Mouse (Mus musculus): Measurements from ENCODE around the gene Cox19. TPM values are rescaled to one million over a fixed set of nuclear protein-coding genes. Genes with fewer than 3 reads are reported as not detected.

Gene Cox19
- 127 and 155 TPM in 2 replicates for polyA plus RNA-seq (2014; fragmentation: Nextera tagmentation; extraction: Ambion mirVana)

DNA sequence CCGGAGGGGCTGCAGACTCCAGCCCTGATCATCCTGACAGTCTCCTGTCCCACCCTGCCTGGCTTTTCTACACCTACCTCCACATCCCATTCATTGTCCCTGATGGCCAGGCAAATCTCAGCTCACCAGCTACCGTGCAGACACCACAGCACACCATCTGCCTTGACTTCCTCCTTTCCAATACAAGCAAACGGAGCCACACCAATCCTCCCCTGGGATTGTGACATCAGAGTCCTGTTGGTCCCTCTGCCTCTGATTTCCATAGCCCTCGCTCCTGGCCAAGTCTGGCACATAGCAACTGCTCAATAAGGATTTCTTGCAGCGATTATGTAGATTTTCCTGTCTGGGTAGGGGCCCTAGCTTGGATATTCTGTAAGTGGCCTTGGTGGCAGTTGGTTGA is at the start of gene Cox19:
Gene Cox19 (minus strand): TSS at position 285 of the 400 bp plus-strand sequence.
- no peaks in the 10 kb centered on the region for H3K4me1 ChIP-seq (ENCODE audit: control insufficient read depth, insufficient read depth, low read length)
- 64% methylated on average over 5 of the region's 5 CpGs for WGBS
- H3K4me3 ChIP-seq (ENCODE audit: low read depth, low read length): no peak within 1 kb of the TSS
- no peak for DNase-seq (ENCODE audit: low spot score)
- H3K27ac ChIP-seq (ENCODE audit: low read depth, low read length): no peak within 1 kb of the TSS
- no peak within 1 kb of the TSS for H3K4me2 ChIP-seq (ENCODE audit: low read length)
- H3K36me3 ChIP-seq (ENCODE audit: control insufficient read depth, insufficient read depth, low read length): no peaks in the 10 kb centered on the region
- no peaks in the 10 kb centered on the region for H3K27me3 ChIP-seq (replicated peaks; ENCODE audit: control insufficient read depth, insufficient read depth, low read length)
- no peak for ATAC-seq
- no peaks in the 10 kb centered on the region for H3K9me3 ChIP-seq (replicated peaks; ENCODE audit: control insufficient read depth, low read length)
- no peak within 1 kb of the TSS for H3K9ac ChIP-seq (ENCODE audit: low read length)

DNA sequence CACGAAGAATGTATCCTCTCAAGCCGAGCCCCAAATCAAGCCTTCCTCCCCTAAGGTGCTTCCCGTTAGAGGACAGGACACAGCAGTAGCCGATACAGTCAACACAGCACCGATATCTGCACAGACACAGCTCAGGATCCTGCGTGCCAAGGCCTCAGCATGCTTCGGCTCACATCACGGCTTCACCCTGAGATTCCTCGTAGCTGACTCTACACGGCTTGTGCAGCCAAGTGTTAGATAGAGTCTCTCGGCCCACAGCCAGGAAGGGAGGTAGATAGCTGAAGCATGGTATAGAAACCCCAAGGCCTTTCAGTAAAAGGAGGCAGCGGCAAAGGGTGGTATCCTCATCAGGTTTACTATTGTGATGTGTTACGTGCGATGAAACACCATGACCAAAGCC is 48.8 kb upstream of the Cox19 start:
- Histone ChIP-seq H3K4me1 (ENCODE audit: control insufficient read depth, insufficient read depth, low read length) (no peaks in the 10 kb centered on the region), H3K4me3 (ENCODE audit: low read depth, low read length) (no peak overlapping the region), H3K27me3 (replicated peaks; ENCODE audit: control insufficient read depth, insufficient read depth, low read length) (no peaks in the 10 kb centered on the region), H3K4me2 (ENCODE audit: low read length) (no peak overlapping the region), H3K9me3 (replicated peaks; ENCODE audit: control insufficient read depth, low read length) (no peaks in the 10 kb centered on the region), H3K27ac (ENCODE audit: low read depth, low read length) (no peak overlapping the region), H3K9ac (ENCODE audit: low read length) (no peak overlapping the region), H3K36me3 (ENCODE audit: control insufficient read depth, insufficient read depth, low read length) (no peaks in the 10 kb centered on the region)
- WGBS: 91% methylated on average over 14 of the region's 14 CpGs
- ATAC-seq: no peak
- no peak for DNase-seq (ENCODE audit: low spot score)

DNA sequence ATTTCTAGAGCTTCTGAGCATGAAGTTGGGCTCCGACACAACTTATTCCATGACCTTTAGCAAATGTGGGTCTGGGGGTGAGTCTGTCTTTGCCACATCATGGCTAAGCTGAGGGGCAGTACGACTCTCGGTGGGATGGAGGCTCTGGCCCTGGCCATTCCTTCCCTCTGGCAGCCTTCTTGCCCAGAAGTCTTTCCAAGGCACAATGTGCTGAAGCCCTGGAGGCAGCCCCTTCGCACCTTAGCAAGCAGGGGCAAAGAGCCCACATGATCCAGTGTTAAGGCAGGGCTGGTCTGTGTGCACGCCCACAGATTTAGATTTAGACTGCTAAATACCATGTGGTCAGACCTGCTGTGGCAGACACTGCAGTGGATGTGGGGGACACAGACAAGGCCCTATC is 47.6 kb upstream of the Cox19 start:
- Histone ChIP-seq H3K9me3 (replicated peaks; ENCODE audit: control insufficient read depth, low read length) (no peaks in the 10 kb centered on the region), H3K36me3 (ENCODE audit: control insufficient read depth, insufficient read depth, low read length) (no peaks in the 10 kb centered on the region), H3K27me3 (replicated peaks; ENCODE audit: control insufficient read depth, insufficient read depth, low read length) (no peaks in the 10 kb centered on the region), H3K4me2 (ENCODE audit: low read length) (no peak overlapping the region), H3K9ac (ENCODE audit: low read length) (no peak overlapping the region), H3K4me3 (ENCODE audit: low read depth, low read length) (no peak overlapping the region), H3K4me1 (ENCODE audit: control insufficient read depth, insufficient read depth, low read length) (no peaks in the 10 kb centered on the region), H3K27ac (ENCODE audit: low read depth, low read length) (no peak overlapping the region)
- ATAC-seq (no peak), DNase-seq (ENCODE audit: low spot score) (no peak)
- WGBS: 88% methylated on average over 5 of the region's 5 CpGs

DNA sequence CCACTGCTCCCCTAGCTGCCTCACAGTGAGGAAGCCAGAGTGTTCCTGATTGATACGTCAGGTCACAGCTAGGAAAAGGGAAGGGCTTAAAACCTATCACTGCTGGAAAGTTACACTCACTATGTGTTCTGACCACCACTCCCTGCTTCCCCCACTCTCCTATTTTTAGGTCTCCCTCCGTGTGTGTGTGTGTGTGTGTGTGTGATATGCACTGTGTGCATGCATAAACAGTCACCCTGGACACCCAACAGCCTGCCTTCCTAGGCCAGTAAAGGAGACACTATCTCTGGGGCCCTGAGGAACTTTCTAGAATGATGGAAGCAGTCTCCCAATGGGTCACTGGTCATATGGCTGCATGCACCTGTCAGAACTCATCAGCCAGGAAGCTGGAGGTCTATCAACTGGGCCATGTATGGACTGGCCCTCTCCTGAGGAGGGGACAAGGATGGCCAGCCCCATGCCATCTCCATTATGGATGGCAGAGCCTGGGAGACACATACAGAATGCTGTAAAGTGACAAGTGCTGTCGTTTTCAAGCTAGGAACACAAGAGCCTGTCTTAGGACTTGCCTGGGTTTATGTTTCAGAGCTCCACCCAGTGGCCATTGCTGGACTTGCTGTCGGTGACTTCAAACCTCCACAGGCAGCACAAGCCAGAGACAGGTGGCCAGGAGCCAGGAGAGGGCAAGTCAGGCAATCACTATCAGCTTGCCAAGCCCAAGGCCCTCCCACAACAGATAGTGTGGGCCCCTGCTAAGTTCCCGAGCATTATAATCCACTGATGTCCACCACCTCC is 46.9 kb upstream of the Cox19 start:
- Histone ChIP-seq H3K4me1 (ENCODE audit: control insufficient read depth, insufficient read depth, low read length) (no peaks in the 10 kb centered on the region), H3K9ac (ENCODE audit: low read length) (no peak overlapping the region), H3K36me3 (ENCODE audit: control insufficient read depth, insufficient read depth, low read length) (no peaks in the 10 kb centered on the region), H3K27ac (ENCODE audit: low read depth, low read length) (no peak overlapping the region), H3K4me2 (ENCODE audit: low read length) (no peak overlapping the region), H3K27me3 (replicated peaks; ENCODE audit: control insufficient read depth, insufficient read depth, low read length) (no peaks in the 10 kb centered on the region), H3K4me3 (ENCODE audit: low read depth, low read length) (no peak overlapping the region), H3K9me3 (replicated peaks; ENCODE audit: control insufficient read depth, low read length) (no peaks in the 10 kb centered on the region)
- DNase-seq (ENCODE audit: low spot score) (peak; percentile 91), ATAC-seq (peak; percentile 72; the same call in 1 of the 2 replicates)
- WGBS: 40% methylated on average over 5 of the region's 5 CpGs

DNA sequence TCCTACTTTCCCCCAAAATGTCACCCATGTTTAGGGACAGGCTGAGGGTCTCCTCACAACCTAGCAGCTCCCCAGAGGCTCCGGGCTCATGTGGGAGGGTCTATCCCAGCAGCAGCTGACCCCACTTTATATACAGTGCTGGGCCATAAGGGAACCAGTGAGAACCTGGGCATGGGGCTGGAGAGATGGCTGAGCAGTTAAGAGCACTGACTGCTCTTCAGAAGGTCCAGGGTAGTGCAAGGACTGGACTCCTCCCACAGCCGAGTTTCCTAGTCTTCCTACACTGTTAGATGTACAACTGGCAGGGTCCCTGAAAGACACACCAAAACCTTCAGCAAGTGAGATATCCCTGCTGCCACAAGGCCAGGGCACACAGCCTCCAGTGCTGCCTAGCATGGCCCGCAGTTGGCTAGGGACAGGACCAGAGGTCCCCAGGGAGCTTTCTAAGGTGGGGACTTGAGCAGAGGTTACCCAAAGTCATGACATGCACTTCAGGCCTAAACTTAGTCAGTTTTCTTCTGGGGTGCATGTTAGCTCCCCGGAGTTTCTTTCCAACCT is 46.2 kb upstream of the Cox19 start:
- Histone ChIP-seq H3K27ac (ENCODE audit: low read depth, low read length) (no peak overlapping the region), H3K9me3 (replicated peaks; ENCODE audit: control insufficient read depth, low read length) (no peaks in the 10 kb centered on the region), H3K4me2 (ENCODE audit: low read length) (no peak overlapping the region), H3K36me3 (ENCODE audit: control insufficient read depth, insufficient read depth, low read length) (no peaks in the 10 kb centered on the region), H3K9ac (ENCODE audit: low read length) (no peak overlapping the region), H3K4me3 (ENCODE audit: low read depth, low read length) (no peak overlapping the region), H3K4me1 (ENCODE audit: control insufficient read depth, insufficient read depth, low read length) (no peaks in the 10 kb centered on the region), H3K27me3 (replicated peaks; ENCODE audit: control insufficient read depth, insufficient read depth, low read length) (no peaks in the 10 kb centered on the region)
- 96% methylated on average over 4 of the region's 4 CpGs for WGBS
- no peak for ATAC-seq
- DNase-seq (ENCODE audit: low spot score): no peak

DNA sequence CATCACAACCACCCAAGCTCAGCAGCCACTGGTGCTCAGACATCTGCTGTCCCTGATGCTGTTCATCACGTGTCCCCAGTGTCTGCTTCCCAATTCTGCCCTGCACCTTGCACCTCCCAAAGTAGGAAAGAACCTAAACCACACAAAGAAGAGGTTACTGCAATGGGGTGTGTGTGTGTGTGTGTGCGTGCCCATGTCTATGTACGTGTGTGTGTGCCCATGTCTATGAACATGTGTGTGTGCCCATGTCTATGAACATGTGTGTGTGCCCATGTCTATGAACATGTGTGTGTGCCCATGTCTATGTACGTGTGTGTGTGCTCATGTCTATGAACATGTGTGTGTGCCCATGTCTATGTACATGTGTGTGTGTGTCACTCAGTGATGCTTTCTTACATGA is 44.3 kb upstream of the Cox19 start:
- no peaks in the 10 kb centered on the region for H3K36me3 ChIP-seq (ENCODE audit: control insufficient read depth, insufficient read depth, low read length)
- no peak for DNase-seq (ENCODE audit: low spot score)

DNA sequence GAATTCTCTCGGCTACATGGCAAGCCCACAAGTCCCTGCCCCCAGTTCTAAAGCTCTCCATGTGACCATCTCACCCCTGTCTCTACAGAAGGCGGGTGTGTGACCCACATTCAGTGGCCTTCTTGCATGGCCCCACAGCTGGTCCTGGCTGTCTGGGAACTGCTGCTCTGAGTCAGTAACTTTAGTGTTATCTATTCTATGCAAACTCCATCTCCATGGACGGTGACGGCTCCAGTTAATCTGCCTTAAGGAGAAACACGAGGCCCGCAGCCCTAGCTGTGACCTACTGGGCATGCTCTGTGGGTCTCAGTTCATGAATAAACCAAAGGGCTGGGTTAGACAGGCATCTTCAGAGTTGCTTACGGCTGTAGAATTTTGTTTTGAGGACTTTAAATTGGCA is 43.2 kb upstream of the Cox19 start:
- Histone ChIP-seq H3K27ac (ENCODE audit: low read depth, low read length) (no peak overlapping the region), H3K9ac (ENCODE audit: low read length) (no peak overlapping the region), H3K27me3 (replicated peaks; ENCODE audit: control insufficient read depth, insufficient read depth, low read length) (no peaks in the 10 kb centered on the region), H3K4me2 (ENCODE audit: low read length) (no peak overlapping the region), H3K4me1 (ENCODE audit: control insufficient read depth, insufficient read depth, low read length) (no peaks in the 10 kb centered on the region), H3K36me3 (ENCODE audit: control insufficient read depth, insufficient read depth, low read length) (no peaks in the 10 kb centered on the region), H3K9me3 (replicated peaks; ENCODE audit: control insufficient read depth, low read length) (no peaks in the 10 kb centered on the region), H3K4me3 (ENCODE audit: low read depth, low read length) (no peak overlapping the region)
- DNase-seq (ENCODE audit: low spot score): no peak
- 79% methylated on average over 7 of the region's 7 CpGs for WGBS
- ATAC-seq: no peak

More for the DNA sequence above, 44.3 kb upstream of the Cox19 start:
- H3K9ac ChIP-seq (ENCODE audit: low read length): no peak overlapping the region
- H3K27me3 ChIP-seq (replicated peaks; ENCODE audit: control insufficient read depth, insufficient read depth, low read length): no peaks in the 10 kb centered on the region
- no peaks in the 10 kb centered on the region for H3K9me3 ChIP-seq (replicated peaks; ENCODE audit: control insufficient read depth, low read length)
- 91% methylated on average over 4 of the region's 4 CpGs for WGBS
- no peak for ATAC-seq
- no peaks in the 10 kb centered on the region for H3K4me1 ChIP-seq (ENCODE audit: control insufficient read depth, insufficient read depth, low read length)
- no peak overlapping the region for H3K27ac ChIP-seq (ENCODE audit: low read depth, low read length)
- no peak overlapping the region for H3K4me2 ChIP-seq (ENCODE audit: low read length)
- H3K4me3 ChIP-seq (ENCODE audit: low read depth, low read length): no peak overlapping the region

DNA sequence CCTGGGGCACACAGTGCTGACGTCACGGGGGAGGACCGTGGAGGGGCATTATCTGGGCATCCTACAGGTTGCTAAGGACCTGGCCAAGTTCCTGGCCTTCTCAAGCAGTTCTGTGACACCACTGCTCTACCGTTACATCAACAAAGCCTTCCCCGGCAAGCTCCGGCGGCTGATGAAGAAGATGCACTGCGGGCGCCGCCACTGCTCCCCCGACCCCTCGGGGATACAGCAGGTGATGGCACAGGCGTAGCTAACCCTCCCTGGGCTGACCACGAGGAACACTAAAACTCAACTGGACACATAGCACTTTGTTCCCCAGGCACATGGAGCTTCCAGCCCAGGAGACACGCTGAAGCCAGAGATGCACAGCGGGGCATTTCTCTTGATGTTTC is 42.0 kb upstream of the Cox19 start:
- H3K4me2 ChIP-seq (ENCODE audit: low read length): no peak overlapping the region
- H3K27me3 ChIP-seq (replicated peaks; ENCODE audit: control insufficient read depth, insufficient read depth, low read length): no peaks in the 10 kb centered on the region
- no peaks in the 10 kb centered on the region for H3K9me3 ChIP-seq (replicated peaks; ENCODE audit: control insufficient read depth, low read length)
- DNase-seq (ENCODE audit: low spot score) (no peak), ATAC-seq (no peak)
- WGBS: 91% methylated on average over 16 of the region's 16 CpGs
- H3K9ac ChIP-seq (ENCODE audit: low read length): no peak overlapping the region
- H3K4me1 ChIP-seq (ENCODE audit: control insufficient read depth, insufficient read depth, low read length): no peaks in the 10 kb centered on the region
- H3K27ac ChIP-seq (ENCODE audit: low read depth, low read length): no peak overlapping the region
- H3K36me3 ChIP-seq (ENCODE audit: control insufficient read depth, insufficient read depth, low read length): no peaks in the 10 kb centered on the region
- no peak overlapping the region for H3K4me3 ChIP-seq (ENCODE audit: low read depth, low read length)
